Mouse (Mus musculus) lung, adult 18-20 months (tissue): Measurements from ENCODE around the gene Grap2.

Experiments
- DNase-seq, 2 experiments: peaks; one replicate each; pipeline ENCODE4 v3.0.0; 2022; ENCODE audit warnings: mixed read lengths in 2 of 2

Gene Grap2

GRCm38 (mm10) chr15:80572291-80572690, at the start of gene Grap2:
Gene Grap2, plus strand, starts transcription at chr15:80572594.
- DNase-seq, result peak; percentile 54 to 64

- DNase-seq, result no peak
These were observed 42.2 kb upstream of the Grap2 start for GRCm38 (mm10) chr15:80529955-80530869.

- no peak for DNase-seq
These were observed 41.4 kb upstream of the Grap2 start for GRCm38 (mm10) chr15:80531026-80531425.

- DNase-seq, result no peak
These were observed 39.9 kb upstream of the Grap2 start for GRCm38 (mm10) chr15:80532281-80533072.

GRCm38 (mm10) chr15:80533274-80533673, 39.1 kb upstream of the Grap2 start:
- DNase-seq, result no peak

- no peak for DNase-seq
These were observed 36.3 kb upstream of the Grap2 start for GRCm38 (mm10) chr15:80536051-80536450.

- DNase-seq, result no peak
These were observed 34.3 kb upstream of the Grap2 start for GRCm38 (mm10) chr15:80538075-80538474.

GRCm38 (mm10) chr15:80538671-80539340, 33.6 kb upstream of the Grap2 start:
- DNase-seq, result no peak

GRCm38 (mm10) chr15:80544115-80544514, 28.3 kb upstream of the Grap2 start:
- no peak for DNase-seq

GRCm38 (mm10) chr15:80545430-80545829, 27.0 kb upstream of the Grap2 start:
- no peak for DNase-seq

GRCm38 (mm10) chr15:80554860-80555822, 17.3 kb upstream of the Grap2 start:
- no peak for DNase-seq

- no peak for DNase-seq
These were observed 16.4 kb upstream of the Grap2 start for GRCm38 (mm10) chr15:80556021-80556420.

- DNase-seq, result no peak
These were observed 14.6 kb upstream of the Grap2 start for GRCm38 (mm10) chr15:80557745-80558144.

GRCm38 (mm10) chr15:80559534-80559933, 12.9 kb upstream of the Grap2 start:
- no peak for DNase-seq

- no peak for DNase-seq
These were observed 12.4 kb upstream of the Grap2 start for GRCm38 (mm10) chr15:80559978-80560377.

- peak in 1 of 2 experiments; percentile 12 for DNase-seq
These were observed 11.5 kb upstream of the Grap2 start for GRCm38 (mm10) chr15:80560646-80561580.

- no peak for DNase-seq
These were observed 9.9 kb upstream of the Grap2 start for GRCm38 (mm10) chr15:80562446-80562845.

- DNase-seq, result no peak
These were observed 8.7 kb upstream of the Grap2 start for GRCm38 (mm10) chr15:80563634-80564208.

- DNase-seq, result no peak
These were observed 7.2 kb upstream of the Grap2 start, which contains the start of gene Enthd1 for GRCm38 (mm10) chr15:80565106-80565665. Gene Enthd1, minus strand, starts transcription at chr15:80565156.

- DNase-seq, result no peak
These were observed 5.7 kb upstream of the Grap2 start for GRCm38 (mm10) chr15:80566696-80567095.
